Mouse (Mus musculus) c-Kit-positive CD71-positive TER-119-positive erythroid progenitor cells, embryonic 14.5 days (primary cell): ENCODE data around the gene Bola1.
A peak's percentile ranks its signal among the peaks of the same experiment; 100 is the strongest.
"Not testable (repeated sequence)": the region's sequence is repeated elsewhere in the genome, so short reads cannot be mapped to it uniquely, and the experiment has no call there.

Experiments
- DNase-seq: peaks from one replicate; pipeline ENCODE4 v3.0.0-alpha.2; 2013; ENCODE audit warnings: low spot score

Gene Bola1

DNA sequence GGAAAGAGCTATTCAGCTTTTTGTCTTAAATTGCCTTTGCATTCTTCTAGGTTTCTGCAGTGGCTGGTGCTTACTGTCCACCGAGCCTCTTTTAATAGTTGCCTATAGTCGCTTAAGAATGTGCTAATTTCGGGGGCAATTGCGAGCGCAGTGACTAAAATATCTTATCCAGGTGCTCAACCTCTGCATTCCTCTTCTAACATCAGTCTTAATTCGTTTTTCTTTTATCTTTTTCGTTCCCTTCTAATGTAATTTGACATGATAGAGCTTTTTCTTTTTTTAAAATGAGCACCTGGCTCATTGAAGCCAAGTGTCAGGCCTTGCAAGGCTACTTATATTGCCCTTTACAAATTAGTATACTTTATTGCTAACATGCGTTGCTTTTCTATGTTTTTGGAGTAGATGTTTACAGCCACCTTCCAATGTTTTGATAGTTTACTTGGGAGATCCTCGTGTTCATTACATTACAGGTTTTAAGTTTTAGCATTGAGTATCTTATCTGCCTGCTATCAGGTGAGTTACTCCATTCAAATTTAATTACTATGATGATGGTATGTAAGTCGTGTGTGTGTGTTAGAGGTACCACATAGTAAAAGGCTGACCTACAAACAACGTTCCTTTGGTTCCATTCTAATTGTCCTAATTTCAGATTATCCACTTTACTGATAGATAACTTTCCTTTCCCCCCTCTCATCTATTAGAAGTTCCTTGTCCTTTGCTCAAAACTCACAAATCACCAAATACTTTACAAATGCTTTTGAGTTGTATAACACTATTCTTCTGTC, 28.0 kb upstream of the Bola1 start:
- DNase-seq = peak; percentile 68

DNA sequence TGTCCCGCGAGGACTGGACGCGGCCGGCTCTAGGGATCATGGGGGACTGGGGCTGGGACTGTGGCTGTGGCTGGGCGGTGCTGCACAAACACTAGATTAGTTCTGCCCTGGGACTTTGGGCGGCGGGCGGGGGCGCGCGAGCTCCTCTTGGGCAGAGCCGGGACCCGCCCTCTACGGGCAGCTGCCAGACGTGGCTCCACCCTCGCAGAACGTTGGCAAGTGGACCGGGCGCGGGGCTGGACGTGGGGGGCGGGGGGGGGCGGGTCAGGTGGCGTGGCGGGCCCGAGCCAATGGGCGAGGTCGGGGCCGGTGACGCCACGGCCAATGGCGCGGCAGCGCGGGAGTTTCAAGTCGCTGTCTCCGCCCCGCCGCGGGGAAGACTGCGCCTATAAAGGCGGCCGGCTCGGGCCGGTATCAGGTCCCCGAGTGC, 26.9 kb upstream of the Bola1 start, which contains the start of gene Hist2h3c1:
Gene Hist2h3c1, plus strand, starts transcription at position 259 of the 430 bp plus-strand sequence.
- not testable (repeated sequence) for DNase-seq

DNA sequence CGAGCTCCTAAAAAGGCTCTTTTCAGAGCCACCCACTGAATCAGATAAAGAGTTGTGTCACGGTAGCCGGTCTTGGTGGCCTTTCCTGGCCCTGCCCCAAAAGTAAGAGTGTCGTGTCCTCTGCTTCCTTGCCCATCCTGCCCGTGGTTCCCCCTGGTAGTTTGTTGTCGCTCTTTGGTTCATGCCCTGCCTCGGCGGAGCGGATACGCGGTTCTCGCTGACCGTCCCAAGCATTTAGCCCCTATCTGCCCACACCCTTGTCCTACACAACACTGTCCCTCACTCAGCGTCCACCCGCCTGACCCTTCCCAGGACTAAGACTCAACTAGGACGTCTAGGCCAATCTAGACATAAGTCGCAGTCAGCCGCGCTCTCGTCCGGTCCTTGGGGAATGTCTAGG, 26.5 kb upstream of the Bola1 start:
- not testable (repeated sequence) for DNase-seq

DNA sequence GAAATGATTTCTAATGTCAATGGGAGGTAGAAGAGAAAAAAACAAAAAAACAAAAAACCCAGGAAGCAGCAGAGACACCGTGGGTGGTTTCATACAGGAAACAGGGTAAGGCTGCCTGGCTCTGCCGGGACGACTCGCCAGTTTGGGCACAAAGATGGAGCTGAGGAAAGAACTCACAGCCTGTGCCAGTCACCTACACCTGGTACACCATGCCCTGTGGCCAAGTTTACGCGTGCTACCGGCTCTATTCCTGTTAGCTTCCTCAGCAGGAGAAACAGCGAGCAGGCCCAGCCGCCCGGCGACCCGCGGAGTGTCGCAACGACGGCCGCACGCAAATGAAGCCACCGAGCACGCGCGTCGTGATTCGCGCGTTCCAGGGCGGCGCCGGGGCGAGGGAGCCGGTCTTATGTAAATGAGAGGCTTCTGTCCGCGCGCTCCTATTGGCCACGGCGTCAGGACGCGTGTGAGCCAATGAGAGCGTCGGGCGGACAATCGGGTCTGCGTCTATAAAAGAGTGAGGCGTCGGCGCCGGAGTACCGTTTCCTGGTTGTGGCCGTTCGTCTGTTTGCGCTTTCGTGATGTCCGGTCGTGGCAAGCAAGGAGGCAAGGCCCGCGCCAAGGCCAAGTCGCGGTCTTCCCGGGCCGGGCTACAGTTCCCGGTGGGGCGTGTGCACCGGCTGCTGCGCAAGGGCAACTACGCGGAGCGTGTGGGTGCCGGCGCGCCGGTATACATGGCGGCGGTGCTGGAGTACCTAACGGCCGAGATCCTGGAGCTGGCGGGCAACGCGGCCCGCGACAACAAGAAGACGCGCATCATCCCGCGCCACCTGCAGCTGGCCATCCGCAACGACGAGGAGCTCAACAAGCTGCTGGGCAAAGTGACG, 25.7 kb upstream of the Bola1 start, which contains the start of gene Hist2h2aa1:
Gene Hist2h2aa1, plus strand, starts transcription at position 495 of the 884 bp plus-strand sequence.
- DNase-seq = peak; percentile 70

DNA sequence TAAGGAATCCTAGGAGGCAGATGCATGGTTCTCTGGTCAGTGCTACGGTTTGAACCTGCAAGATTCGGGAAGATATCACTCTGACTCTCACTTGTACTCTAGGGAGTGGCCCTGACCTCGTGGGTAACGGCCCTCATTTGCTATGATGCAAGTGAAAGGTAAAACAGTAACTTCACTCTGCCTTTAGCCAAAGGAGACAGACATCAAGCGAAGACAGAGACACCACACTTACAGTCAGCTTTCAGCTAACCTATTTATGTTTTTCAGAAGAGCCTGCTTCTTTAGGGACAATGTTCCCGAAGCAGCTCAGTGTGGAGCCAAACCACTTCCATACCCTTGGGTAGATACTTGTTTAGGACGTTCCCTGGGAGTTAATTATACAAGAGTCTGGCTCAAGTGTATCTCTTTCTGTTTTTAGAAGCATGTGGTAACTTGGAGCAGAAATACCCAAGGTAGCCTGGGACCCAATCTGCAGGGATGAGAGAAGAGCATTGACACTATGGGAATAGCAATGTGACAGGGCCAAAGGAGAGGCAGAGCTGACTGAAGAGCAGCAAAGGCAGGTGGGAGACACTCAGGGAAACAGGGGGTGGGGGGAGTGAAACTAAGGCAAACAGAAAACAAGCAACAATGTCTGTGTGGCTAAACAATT, 24.5 kb upstream of the Bola1 start:
- DNase-seq = no peak

DNA sequence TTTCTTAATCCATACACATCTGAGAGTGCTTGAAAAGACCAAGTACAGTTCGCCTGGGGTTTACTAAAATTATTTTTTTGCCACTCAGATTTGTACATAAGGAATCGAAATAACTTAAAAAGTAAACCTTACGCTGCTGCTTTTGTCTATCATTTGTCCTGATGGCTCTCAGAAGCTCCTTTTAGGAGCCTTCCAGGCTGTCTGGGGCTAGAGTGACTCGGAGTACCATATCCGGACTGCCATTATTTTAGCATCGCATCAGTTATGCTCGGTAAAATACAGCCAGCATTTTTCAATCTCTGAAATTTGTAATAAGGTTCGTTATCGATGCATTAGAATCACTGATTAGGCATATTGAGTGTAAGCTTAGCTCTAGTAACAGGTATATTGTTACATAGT, 21.3 kb upstream of the Bola1 start:
- DNase-seq = no peak

DNA sequence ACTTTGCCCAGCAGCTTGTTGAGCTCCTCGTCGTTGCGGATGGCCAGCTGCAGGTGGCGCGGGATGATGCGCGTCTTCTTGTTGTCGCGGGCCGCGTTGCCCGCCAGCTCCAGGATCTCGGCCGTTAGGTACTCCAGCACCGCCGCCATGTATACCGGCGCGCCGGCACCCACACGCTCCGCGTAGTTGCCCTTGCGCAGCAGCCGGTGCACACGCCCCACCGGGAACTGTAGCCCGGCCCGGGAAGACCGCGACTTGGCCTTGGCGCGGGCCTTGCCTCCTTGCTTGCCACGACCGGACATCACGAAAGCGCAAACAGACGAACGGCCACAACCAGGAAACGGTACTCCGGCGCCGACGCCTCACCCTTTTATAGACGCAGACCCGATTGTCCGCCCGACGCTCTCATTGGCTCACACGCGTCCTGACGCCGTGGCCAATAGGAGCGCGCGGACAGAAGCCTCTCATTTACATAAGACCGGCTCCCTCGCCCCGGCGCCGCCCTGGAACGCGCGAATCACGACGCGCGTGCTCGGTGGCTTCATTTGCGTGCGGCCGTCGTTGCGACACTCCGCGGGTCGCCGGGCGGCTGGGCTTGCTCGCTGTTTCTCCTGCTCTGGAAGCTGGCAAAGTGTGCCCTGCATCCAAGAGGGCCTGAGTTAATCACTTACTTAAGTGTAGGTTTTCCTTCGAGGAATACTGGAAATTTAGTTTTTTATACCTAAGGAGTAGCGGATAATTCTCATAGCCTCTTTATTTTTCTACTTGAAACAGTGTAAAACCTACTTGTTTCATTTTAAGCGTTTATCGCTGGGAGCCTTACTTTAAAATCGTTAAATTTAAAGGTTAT, 20.7 kb upstream of the Bola1 start, which contains the start of gene Hist2h2aa2:
Gene Hist2h2aa2, minus strand, starts transcription at position 328 of the 850 bp plus-strand sequence.
- DNase-seq = peak; percentile 53

DNA sequence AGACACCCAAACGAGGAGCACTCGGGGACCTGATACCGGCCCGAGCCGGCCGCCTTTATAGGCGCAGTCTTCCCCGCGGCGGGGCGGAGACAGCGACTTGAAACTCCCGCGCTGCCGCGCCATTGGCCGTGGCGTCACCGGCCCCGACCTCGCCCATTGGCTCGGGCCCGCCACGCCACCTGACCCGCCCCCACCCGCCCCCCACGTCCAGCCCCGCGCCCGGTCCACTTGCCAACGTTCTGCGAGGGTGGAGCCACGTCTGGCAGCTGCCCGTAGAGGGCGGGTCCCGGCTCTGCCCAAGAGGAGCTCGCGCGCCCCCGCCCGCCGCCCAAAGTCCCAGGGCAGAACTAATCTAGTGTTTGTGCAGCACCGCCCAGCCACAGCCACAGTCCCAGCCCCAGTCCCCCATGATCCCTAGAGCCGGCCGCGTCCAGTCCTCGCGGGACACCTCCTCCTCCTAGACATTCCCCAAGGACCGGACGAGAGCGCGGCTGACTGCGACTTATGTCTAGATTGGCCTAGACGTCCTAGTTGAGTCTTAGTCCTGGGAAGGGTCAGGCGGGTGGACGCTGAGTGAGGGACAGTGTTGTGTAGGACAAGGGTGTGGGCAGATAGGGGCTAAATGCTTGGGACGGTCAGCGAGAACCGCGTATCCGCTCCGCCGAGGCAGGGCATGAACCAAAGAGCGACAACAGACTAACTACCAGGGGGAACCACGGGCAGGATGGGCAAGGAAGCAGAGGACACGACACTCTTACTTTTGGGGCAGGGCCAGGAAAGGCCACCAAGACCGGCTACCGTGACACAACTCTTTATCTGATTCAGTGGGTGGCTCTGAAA, 19.7 kb upstream of the Bola1 start, which contains the start of gene Hist2h3c2:
Gene Hist2h3c2, minus strand, starts transcription at position 174 of the 840 bp plus-strand sequence.
- not testable (repeated sequence) for DNase-seq

DNA sequence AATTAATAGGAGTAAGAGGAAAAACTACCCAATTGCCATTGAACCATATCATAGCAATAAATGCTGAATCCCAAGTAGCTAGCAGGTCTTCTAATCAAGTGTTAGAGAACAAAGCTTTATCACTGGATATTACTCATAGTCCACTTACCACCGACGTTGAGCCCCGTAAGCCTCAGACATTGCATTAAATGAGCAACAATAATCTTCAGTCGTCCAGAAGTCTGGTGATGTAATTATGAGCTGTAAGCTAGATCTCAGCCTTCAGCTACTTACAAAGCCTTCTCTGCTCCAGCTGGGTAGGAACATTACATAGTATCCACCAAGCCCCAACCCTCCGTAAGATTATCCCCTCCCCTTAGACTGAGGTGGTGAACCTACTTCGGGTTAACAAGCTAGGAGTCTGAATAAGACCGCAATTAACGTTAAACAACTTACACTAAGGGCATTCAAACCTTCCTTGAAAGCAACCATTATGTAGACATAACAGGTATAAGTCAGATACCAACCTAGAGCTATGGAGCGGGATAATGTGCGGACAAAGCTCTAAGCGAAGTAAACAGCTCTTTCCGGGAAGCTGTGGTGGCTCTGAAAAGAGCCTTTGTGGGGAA, 18.5 kb upstream of the Bola1 start:
- peak; percentile 81 for DNase-seq

DNA sequence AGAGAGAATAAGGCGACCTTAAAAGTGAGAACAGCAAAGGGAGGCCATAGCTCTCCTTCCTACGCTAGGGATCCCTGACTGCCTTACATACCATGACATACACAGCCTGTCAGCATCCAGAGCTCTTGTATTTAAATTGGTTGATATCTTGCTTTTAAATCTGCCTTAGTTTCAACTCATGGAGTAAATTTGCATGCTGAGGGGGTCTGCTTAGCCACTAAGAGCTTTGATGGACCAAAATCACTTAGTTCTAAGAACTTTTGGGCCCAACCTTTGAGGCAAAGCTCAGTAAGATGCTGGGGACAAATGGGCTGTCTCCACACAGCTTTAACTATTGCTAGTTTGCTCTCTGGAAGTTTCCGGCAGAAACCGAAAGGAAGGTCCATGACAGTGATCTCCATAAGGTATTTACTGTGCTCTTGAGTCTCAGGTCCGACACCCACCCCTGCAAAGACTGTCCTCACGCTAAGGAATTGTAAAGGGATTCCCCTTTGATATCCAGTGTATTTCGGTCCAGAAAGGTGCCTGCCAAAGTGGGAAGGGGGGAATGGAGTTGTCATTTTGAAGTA, 17.9 kb upstream of the Bola1 start:
- peak; percentile 68 for DNase-seq

DNA sequence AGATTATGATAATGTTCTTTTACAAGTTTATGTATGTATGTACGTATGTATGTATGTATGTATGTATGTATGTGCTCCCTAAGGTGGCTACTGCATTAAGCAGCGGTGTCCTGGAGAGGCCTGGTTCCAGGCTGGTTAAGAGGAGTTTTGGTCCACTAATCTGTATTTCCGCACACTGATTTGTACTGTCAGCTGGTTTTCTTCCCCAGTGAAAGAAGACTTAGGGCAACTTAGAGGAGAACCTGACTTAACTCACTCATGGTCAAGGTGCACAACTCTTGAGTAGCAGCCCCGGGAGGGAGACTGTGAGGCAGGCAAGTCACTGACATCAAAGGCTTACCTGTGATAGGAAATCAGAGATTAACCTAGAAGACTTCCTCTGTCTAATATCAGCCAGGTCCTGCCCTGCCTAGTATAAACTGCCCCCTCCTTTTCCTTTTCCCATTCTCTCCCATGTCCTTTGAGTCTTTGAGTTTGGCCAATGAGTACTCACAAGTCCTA, 17.4 kb upstream of the Bola1 start:
- DNase-seq = no peak

DNA sequence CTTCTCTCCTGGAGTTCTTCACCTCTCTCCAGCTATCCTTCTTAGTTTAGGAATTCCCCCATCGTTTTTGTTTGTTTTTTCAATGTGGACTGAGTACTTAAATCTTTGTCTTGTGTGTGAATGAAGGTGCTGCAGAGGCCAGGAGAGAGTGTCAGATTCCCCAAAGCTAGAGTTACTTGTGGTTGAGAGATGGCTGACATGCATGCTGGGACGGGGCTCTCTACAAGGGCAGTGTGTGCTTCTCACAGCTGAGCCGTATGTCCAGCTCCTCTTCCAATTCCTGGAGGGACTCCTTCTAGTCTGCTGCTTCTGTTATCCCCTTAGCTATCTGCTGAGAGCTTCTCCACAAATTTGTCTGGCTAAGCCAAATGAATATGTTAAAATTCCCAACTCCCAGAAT, 16.3 kb upstream of the Bola1 start:
- DNase-seq = no peak

DNA sequence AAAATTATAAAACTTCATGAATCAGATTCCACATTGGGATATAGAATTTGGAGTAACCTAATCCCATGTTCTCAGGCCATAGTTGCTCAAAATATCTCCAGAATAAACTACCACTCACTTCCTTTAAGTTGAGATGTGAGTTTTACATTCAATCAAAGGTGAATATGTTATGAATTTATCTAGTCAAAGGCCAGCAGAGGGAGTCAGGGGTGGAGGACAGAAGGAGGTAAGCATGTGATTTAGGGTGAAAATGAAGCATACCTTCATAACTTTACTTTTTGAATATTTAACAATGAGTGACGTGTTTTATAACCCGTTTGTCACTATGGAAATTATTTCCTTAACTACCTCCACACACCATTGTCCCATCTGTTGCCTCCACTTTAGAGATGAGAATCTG, 15.4 kb upstream of the Bola1 start:
- no peak for DNase-seq

DNA sequence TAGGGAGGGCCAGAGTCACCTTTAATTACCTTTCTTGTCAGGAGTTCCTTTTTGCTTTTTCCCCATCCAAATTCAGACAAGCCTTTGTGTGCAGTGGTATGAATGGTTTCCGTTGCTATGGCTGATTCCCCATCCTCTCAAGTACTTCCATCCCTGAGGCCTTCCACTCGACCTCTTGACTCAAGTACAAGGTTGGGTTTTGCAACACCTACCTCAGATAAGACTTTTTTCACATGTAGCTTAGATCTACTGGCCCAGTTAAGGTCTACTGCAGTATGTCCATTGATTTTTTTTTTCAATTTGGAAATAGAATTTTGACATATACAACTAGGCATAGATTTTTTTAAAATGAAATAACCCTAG, 12.2 kb upstream of the Bola1 start:
- DNase-seq = no peak

DNA sequence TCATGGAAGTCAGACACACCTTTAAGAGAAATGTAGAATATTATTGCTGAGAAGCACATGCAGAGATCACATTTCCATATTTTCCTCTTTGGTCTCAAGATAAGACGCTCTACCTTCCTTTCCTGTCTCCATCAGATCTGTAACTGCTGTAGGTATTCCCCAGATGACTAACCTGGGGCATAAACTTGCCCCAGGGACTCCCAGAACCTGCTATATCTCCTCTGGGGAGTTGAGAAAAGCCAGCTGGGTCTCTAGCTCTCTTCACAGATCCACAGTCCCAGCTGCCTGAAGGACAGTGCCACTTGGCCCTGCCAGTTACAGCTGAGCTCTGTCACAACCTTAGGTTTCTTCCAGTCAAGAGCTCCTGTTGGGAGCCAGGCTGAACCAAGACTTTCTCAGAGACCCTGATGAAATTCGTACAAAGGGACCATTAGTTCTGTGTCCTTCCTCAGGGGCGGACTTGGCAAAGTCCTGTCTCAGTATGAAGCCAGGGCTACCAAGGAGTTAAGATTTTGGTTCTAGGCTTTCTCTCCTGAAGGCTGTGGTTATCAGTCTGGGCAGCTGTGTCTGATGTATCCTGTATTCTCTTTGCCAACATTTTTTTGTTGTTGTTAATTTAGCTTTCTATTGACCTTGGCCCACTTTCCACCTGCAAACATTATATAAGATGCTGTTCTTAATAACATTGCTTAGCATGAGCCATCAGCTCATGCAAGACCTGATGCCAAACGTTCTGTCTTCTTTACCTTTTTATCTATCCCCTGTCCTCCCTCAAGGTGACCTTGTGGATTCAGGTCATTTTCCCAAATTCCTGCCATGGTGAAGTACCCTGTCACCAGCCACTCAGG, 11.6 kb upstream of the Bola1 start:
- no peak for DNase-seq

DNA sequence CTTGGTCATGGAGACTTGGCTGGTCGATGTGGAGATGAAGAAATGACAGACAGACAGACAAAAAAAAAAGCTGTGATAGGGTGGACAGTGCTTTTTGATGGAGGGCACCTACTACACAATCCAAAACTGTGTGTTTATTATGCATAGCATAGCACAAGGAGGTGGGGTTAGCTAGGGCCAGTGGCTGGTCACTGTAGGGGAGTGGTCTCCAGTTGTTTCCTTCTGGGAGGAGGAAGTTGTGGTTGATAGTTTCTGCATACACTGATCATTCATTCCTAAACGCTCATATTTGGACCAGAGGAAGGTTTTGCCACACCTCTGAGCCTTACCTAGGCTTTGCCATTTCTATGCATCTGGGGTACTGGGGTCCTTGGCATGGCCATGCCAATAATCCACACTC, 10.9 kb upstream of the Bola1 start:
- no peak for DNase-seq

DNA sequence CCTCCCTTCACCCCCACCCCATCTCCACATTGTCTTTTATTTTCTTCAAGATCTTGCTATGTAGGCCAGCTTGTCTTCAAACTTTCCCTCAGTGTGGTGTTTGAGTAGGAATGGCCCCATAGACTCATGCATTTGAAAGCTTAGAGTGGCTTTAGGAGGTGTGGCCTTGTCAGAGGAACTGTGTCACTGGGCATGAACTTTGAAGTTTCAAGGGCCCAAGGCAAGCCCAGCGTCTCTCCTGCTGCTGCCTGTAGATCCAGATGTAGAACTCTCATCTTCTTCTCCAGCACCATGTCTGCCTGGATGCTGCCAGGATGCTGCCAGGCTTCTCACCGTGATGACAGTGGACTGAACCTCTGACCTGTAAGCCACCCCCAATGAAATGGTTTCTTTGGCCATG, 9.3 kb upstream of the Bola1 start:
- no peak for DNase-seq
